Comparison of ENCODE assay signal across 37 mouse cellular contexts in the genomic region with DNA sequence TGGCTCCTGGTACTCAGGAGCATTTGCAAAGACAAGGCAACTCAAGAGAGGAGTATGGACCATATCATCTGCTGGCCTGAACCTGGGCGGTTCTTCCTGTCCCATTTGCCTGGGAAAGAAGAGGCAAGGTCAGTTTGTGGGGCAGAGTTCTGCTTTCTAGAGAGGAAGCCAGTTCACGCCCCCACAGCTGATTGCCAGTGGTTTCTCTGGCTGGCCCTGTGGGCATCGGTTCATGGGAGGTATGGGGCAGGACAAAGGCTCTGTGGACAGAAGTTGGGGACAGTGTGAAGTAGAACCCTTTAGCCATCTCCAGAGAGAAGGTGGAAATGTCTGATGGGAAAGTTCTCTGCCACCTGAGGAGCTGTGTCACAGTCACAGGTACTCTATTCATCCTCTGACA. TPM values are rescaled to one million over a fixed set of nuclear protein-coding genes. Genes with fewer than 3 reads are reported as not detected.
"Had no signal": no experiment of that assay in that cellular context is flagged by ENCODE, and none has a peak within 500 bp of the region (broad histone marks: within the 10 kb centered on the region; RNA-seq: fewer than 3 reads in every experiment).

No protein-coding gene starts in this region.

- H3K9me3 ChIP-seq: heart, embryonic 12.5 days; hindbrain, embryonic 13.5 days; hindbrain, embryonic 15.5 days; limb, embryonic 13.5 days; limb, embryonic 15.5 days; liver, embryonic 12.5 days had no signal

- H3K27me3 ChIP-seq: hindbrain, embryonic 15.5 days had no signal

- DNase-seq: gastrocnemius, adult 2 months; gastrocnemius, postnatal 10 days; gastrocnemius, postnatal 25 days; heart, adult 11 months; heart, adult 2 months; heart, postnatal 14 days; heart, postnatal 36 days; kidney, adult 11 months; kidney, adult 8-10 months; kidney, postnatal 10 days; kidney, postnatal 25 days; kidney, postnatal 4 days had no signal

- H3K4me2 ChIP-seq: heart, embryonic 12.5 days; hindbrain, embryonic 13.5 days; hindbrain, embryonic 15.5 days; limb, embryonic 13.5 days; limb, embryonic 15.5 days; liver, embryonic 12.5 days had no signal

- H3K27ac ChIP-seq: gastrocnemius, adult 2 months; heart, adult 2 months; hindbrain, embryonic 13.5 days; hindbrain, embryonic 15.5 days; hindbrain, postnatal 0 days; layer of hippocampus, adult 2 months; left cerebral cortex, adult 2 months; limb, embryonic 13.5 days; limb, embryonic 15.5 days; liver, embryonic 12.5 days; liver, embryonic 14.5 days had no signal

- ATAC-seq: hindbrain, postnatal 0 days; intestine, embryonic 16.5 days; liver, embryonic 12.5 days had no signal

- H3K36me3 ChIP-seq: heart, embryonic 12.5 days; hindbrain, embryonic 13.5 days; hindbrain, embryonic 15.5 days; limb, embryonic 13.5 days; limb, embryonic 15.5 days; liver, embryonic 12.5 days had no signal

- H3K4me3 ChIP-seq: gastrocnemius, adult 2 months; heart, adult 2 months; heart, embryonic 12.5 days; hindbrain, embryonic 13.5 days; hindbrain, embryonic 15.5 days; layer of hippocampus, adult 2 months; left cerebral cortex, adult 2 months; limb, embryonic 13.5 days; limb, embryonic 15.5 days; liver, embryonic 12.5 days had no signal

- H3K9ac ChIP-seq: heart, embryonic 12.5 days; hindbrain, embryonic 13.5 days; hindbrain, embryonic 15.5 days; limb, embryonic 13.5 days; limb, embryonic 15.5 days; liver, embryonic 12.5 days; liver, embryonic 14.5 days had no signal

RNA-seq across cellular contexts. Expression of a gene that starts 22.5 kb away (rescaled TPM):
- total RNA-seq: gastrocnemius, adult 2 months; gastrocnemius, postnatal 10 days; gastrocnemius, postnatal 25 days; gastrocnemius, postnatal 4 days; heart, adult 2 months; heart, postnatal 14 days; heart, postnatal 36 days; hematopoietic stem cell, adult 5-6 weeks; hindbrain, postnatal 0 days; layer of hippocampus, adult 2 months; layer of hippocampus, postnatal 10 days; layer of hippocampus, postnatal 25 days; left cerebral cortex, adult 2 months; left cerebral cortex, postnatal 14 days; left cerebral cortex, postnatal 36 days had no signal
- polyA plus RNA-seq: heart, adult 2 months; heart, embryonic 12.5 days; heart, embryonic 14.5 days; heart, embryonic 16.5 days; hindbrain, embryonic 11.5 days; hindbrain, embryonic 13.5 days; hindbrain, embryonic 15.5 days; hindbrain, postnatal 0 days; intestine, embryonic 14.5 days; intestine, embryonic 16.5 days; kidney, embryonic 14.5 days; kidney, embryonic 16.5 days; limb, embryonic 11.5 days; limb, embryonic 15.5 days; liver, embryonic 12.5 days; liver, embryonic 14.5 days; liver, embryonic 16.5 days had no signal

RNA-seq across cellular contexts. Expression of a gene that starts 57.3 kb away (rescaled TPM):
- total RNA-seq: gastrocnemius, adult 2 months; gastrocnemius, postnatal 10 days; gastrocnemius, postnatal 25 days; gastrocnemius, postnatal 4 days; heart, adult 2 months; heart, postnatal 14 days; heart, postnatal 36 days; hematopoietic stem cell, adult 5-6 weeks; hindbrain, postnatal 0 days; left cerebral cortex, adult 2 months; left cerebral cortex, postnatal 14 days; left cerebral cortex, postnatal 36 days had no signal
- polyA plus RNA-seq: heart, embryonic 12.5 days; heart, embryonic 14.5 days; intestine, embryonic 14.5 days; intestine, embryonic 16.5 days; kidney, embryonic 14.5 days; kidney, embryonic 16.5 days; limb, embryonic 11.5 days; limb, embryonic 13.5 days; limb, embryonic 15.5 days; liver, embryonic 12.5 days; liver, embryonic 14.5 days; liver, embryonic 16.5 days had no signal
